ENCODE assay signal across 17 mouse cellular contexts in the genomic region with DNA sequence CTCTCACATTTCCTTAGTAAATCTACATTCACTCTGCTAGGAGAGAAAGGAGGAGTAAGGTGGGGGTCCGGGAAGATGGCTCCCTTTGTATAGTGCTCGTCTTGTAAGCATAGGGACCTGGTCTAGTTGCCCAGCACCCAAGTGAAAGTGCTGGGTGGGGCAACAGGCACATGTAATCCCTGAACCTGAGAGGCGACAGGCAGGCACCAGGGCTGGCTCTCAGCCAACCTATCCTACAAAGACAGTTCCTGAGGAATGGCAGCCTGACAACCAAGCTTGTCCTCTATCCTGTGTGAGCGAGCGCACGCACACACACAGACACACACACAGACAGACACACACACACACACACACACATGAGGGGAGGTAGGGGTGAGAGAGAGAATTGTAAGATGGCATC. TPM values are rescaled to one million over a fixed set of nuclear protein-coding genes. Genes with fewer than 3 reads are reported as not detected.
A peak's percentile ranks its signal among the peaks of the same experiment; 100 is the strongest.
DNase-seq lines count a peak whose midpoint lies in the region; ATAC-seq and TF ChIP-seq lines count a peak whose summit lies in the region.
"Had no signal": no experiment of that assay in that cellular context is flagged by ENCODE, and none has a peak within 500 bp of the region (broad histone marks: within the 10 kb centered on the region; RNA-seq: fewer than 3 reads in every experiment).

No protein-coding gene starts in this region.

- 60% methylated on average over 6 of the region's 6 CpGs for WGBS in lung, adult 2 months
- WGBS in stomach, embryonic 16.5 days, result 65% methylated on average over 6 of the region's 6 CpGs

- no peaks in the 10 kb centered on the region for H3K36me3 ChIP-seq in stomach, embryonic 16.5 days (ENCODE audit: control insufficient read depth, insufficient read depth, low read length)
- H3K36me3 ChIP-seq: forebrain, embryonic 10.5 days; heart, embryonic 15.5 days; liver, embryonic 13.5 days; neural tube, embryonic 15.5 days had no signal

- H3K9ac ChIP-seq in stomach, embryonic 16.5 days (ENCODE audit: low read length), result no peak overlapping the region
- H3K9ac ChIP-seq: heart, embryonic 15.5 days; liver, embryonic 13.5 days; neural tube, embryonic 15.5 days had no signal

- ATAC-seq in stomach, embryonic 16.5 days (ENCODE audit: insufficient read depth, low FRiP score), result 0 out of 2 replicates have a peak, but pooled peaks have one; percentile 50
- ATAC-seq: hindbrain, embryonic 16.5 days had no signal

- TF ChIP-seq CTCF in lung, adult 2 months (IDR thresholded peaks at IDR 0.05; ENCODE audit: insufficient read depth, low read length), result no peak

- H3K4me3 ChIP-seq in lung, adult 2 months (replicated peaks; ENCODE audit: extremely low read depth, low read depth, low read length), result no peak overlapping the region
- H3K4me3 ChIP-seq in stomach, embryonic 16.5 days (replicated peaks; ENCODE audit: low read length), result no peak overlapping the region
- H3K4me3 ChIP-seq: forebrain, embryonic 10.5 days; heart, embryonic 15.5 days; liver, embryonic 13.5 days; neural tube, embryonic 15.5 days had no signal

- peak; percentile 27 to 38 for DNase-seq in cerebellum, postnatal 14 days
- DNase-seq in cerebellum, adult 9-10 months, result no peak
- DNase-seq in heart, postnatal 4 days, result peak; percentile 13
- DNase-seq in heart, postnatal 14 days, result no peak
- DNase-seq in lung, postnatal 14 days, result peak; percentile 4
- no peak for DNase-seq in lung, adult 2 months
- DNase-seq in frontal cortex, postnatal 25 days (ENCODE audit: low spot score in 2 of 2), result no peak
- DNase-seq: B cell, adult 2 months; kidney, adult 9 months; layer of hippocampus, adult 9-11 months; liver, embryonic 13.5 days; retina, postnatal 1 day had no signal

- TF ChIP-seq POLR2A in lung, adult 2 months (IDR thresholded peaks at IDR 0.05; ENCODE audit: borderline replicate concordance, extremely low read depth, low read depth, low read length), result no peak

- H3K27ac ChIP-seq in stomach, embryonic 16.5 days (ENCODE audit: low read length), result no peak overlapping the region
- H3K27ac ChIP-seq: forebrain, embryonic 10.5 days; heart, embryonic 15.5 days; liver, embryonic 13.5 days; neural tube, embryonic 15.5 days had no signal

- intact Hi-C loops in heart, postnatal 14 days (cut with DNase I), result no loop called here

- H3K9me3 ChIP-seq in stomach, embryonic 16.5 days (replicated peaks; ENCODE audit: control insufficient read depth, low read length), result no peaks in the 10 kb centered on the region
- H3K9me3 ChIP-seq: forebrain, embryonic 10.5 days; heart, embryonic 15.5 days; liver, embryonic 13.5 days; neural tube, embryonic 15.5 days had no signal

- H3K27me3 ChIP-seq in stomach, embryonic 16.5 days (ENCODE audit: control insufficient read depth, insufficient read depth, low read length), result no peaks in the 10 kb centered on the region
- H3K27me3 ChIP-seq: heart, embryonic 15.5 days; liver, embryonic 13.5 days; neural tube, embryonic 15.5 days had no signal

- H3K4me2 ChIP-seq in stomach, embryonic 16.5 days (ENCODE audit: low read depth, low read length), result no peak overlapping the region
- H3K4me2 ChIP-seq: heart, embryonic 15.5 days; liver, embryonic 13.5 days; neural tube, embryonic 15.5 days had no signal

- 0 out of 2 replicates have a peak, but pooled peaks cover 2% of the 10 kb centered on the region for H3K4me1 ChIP-seq in lung, adult 2 months (ENCODE audit: control insufficient read depth, insufficient read depth, low read length)
- H3K4me1 ChIP-seq in stomach, embryonic 16.5 days (ENCODE audit: control insufficient read depth, insufficient read depth, low read length), result no peaks in the 10 kb centered on the region
- H3K4me1 ChIP-seq: forebrain, embryonic 10.5 days; liver, embryonic 13.5 days; neural tube, embryonic 15.5 days had no signal

RNA-seq across cellular contexts. Expression of gene Hk2, which starts 32.2 kb away (rescaled TPM):
- 10 to 100 TPM; 86.8 to 96.6 TPM for total RNA-seq in heart, postnatal 4 days (2021)
- 100 to 1,000 TPM; 206 to 212 TPM for total RNA-seq in heart, postnatal 14 days (2021)
- polyA plus RNA-seq in lung, adult 2 months (2012; rRNA removed), result 7.5 and 15.1 TPM in 2 replicates
- polyA plus RNA-seq in stomach, embryonic 16.5 days (2015; fragmentation: Nextera tagmentation; extraction: Ambion mirVana), result 24.2 and 31.3 TPM in 2 replicates

Comparison
In these comparisons a context has a peak if more than half of its experiments do, and no peak if none do; other contexts are left out.
1. DNase-seq: peak in cerebellum, postnatal 14 days (2 of 2), heart, postnatal 4 days (single experiment) and lung, postnatal 14 days (single experiment); none in cerebellum, adult 9-10 months (single experiment), heart, postnatal 14 days (0 of 2), lung, adult 2 months (single experiment) and frontal cortex, postnatal 25 days (0 of 2).